Mouse (Mus musculus): ENCODE measurements at regions not wholly inside any gene's neighbourhood (a gene's known extent, or its start where the extent isn't known, plus 50 kb on each side); places are given as distances from the start of the nearest gene placed in this dataset.
"Not testable (repeated sequence)": the region's sequence is repeated elsewhere in the genome, so short reads cannot be mapped to it uniquely, and the experiment has no call there.

DNA sequence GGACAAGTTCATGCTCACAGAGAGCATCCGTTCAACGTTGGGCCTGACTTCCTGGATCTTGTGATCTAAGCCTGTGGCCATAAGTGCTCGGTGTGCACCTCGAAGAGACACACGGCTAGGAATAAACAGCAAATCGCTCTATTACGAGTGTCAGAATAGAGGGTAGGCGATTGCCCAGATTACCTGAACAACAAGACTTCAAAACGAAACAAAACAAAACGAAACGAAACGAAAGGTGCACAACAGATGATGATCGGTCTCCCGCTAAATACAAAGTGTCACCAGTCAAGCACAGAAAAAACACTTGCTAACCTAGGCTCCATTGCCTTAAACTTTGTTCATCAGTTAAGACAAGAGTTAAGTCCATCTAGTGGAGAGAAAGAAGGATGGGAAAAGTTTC, 67.4 kb downstream of the Pdia4 start:
- not testable (repeated sequence) for H3K4me3 ChIP-seq (ENCODE audit: extremely low read depth, insufficient read depth, insufficient read length); H3K27ac ChIP-seq (ENCODE audit: insufficient read depth, low read length); DNase-seq (ENCODE audit: low read depth in 1 of 2, low spot score in 2 of 2); H3K36me3 ChIP-seq (ENCODE audit: control insufficient read depth, insufficient read depth, low read length); H3K4me1 ChIP-seq (ENCODE audit: control insufficient read depth, insufficient read depth, insufficient read length); H3K27me3 ChIP-seq (ENCODE audit: control insufficient read depth, insufficient read depth, low read length)
- 94% methylated on average over 9 of the region's 14 CpGs for WGBS

DNA sequence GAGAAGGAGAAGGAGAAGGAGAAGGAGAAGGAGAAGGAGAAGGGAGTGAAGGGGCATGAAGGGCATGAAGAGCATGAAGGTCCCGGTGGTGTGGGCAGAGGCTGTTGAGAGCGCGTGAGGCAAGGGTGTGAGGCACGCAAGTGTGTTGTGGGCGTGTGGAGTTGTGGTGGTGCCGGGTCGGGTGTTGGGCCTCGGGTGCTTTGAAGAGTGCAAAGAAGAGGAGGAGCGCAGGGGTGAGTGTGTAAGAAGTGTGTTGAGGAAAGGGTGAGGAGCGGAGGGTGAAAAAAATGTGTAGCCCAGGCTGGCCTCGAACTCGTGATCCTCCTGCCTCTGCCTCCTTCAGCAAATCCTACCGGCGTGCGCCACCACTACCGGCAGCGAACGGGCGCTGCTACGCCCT, 69.4 kb downstream of the Pdia4 start:
- DNase-seq (ENCODE audit: low read depth in 1 of 2, low spot score in 2 of 2); H3K27ac ChIP-seq (ENCODE audit: insufficient read depth, low read length); H3K36me3 ChIP-seq (ENCODE audit: control insufficient read depth, insufficient read depth, low read length); H3K4me1 ChIP-seq (ENCODE audit: control insufficient read depth, insufficient read depth, insufficient read length); H3K4me3 ChIP-seq (ENCODE audit: extremely low read depth, insufficient read depth, insufficient read length); H3K27me3 ChIP-seq (ENCODE audit: control insufficient read depth, insufficient read depth, low read length): not testable (repeated sequence)
- WGBS: no CpG with 5 or more reads among the region's 20 CpGs

DNA sequence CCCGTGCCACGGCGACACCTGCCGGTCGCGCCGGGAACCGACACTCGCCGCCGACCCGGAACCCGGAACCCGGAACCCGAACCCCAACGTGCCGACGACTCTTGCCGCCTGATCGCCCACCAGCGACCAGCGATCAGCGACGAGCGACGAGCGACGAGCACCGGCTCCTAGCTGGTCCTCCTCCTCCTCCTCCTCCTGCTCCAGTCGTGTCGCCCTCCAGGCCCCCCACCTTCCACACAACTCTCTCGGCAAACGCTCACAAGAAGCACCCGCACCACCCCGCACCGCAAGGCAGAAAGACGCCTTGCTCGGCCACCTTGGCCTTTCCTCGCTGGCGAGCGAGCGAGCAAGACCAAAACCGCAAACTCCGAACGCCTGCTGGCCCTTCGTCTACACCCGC, 73.0 kb downstream of the Pdia4 start:
- not testable (repeated sequence) for DNase-seq (ENCODE audit: low read depth in 1 of 2, low spot score in 2 of 2); H3K4me1 ChIP-seq (ENCODE audit: control insufficient read depth, insufficient read depth, insufficient read length); H3K27me3 ChIP-seq (ENCODE audit: control insufficient read depth, insufficient read depth, low read length); H3K36me3 ChIP-seq (ENCODE audit: control insufficient read depth, insufficient read depth, low read length)
- peak overlapping the region; percentile 62 for H3K4me3 ChIP-seq (ENCODE audit: extremely low read depth, insufficient read depth, insufficient read length)
- H3K27ac ChIP-seq (ENCODE audit: insufficient read depth, low read length): peak overlapping the region; percentile 67
- 6% methylated on average over 18 of the region's 47 CpGs for WGBS

DNA sequence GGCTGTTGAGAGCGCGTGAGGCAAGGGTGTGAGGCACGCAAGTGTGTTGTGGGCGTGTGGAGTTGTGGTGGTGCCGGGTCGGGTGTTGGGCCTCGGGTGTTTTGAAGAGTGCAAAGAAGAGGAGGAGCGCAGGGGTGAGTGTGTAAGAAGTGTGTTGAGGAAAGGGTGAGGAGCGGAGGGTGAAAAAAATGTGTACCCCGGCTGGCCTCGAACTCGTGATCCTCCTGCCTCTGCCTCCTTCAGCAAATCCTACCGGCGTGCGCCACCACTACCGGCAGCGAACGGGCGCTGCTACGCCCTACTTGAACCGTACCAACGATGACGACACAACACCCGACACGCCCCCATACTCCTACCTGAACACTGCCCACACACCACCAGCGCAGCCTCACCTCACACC, 73.5 kb downstream of the Pdia4 start:
- H3K27ac ChIP-seq (ENCODE audit: insufficient read depth, low read length); H3K27me3 ChIP-seq (ENCODE audit: control insufficient read depth, insufficient read depth, low read length); H3K4me1 ChIP-seq (ENCODE audit: control insufficient read depth, insufficient read depth, insufficient read length); H3K36me3 ChIP-seq (ENCODE audit: control insufficient read depth, insufficient read depth, low read length); H3K4me3 ChIP-seq (ENCODE audit: extremely low read depth, insufficient read depth, insufficient read length): not testable (repeated sequence)
- 7% methylated on average over 14 of the region's 26 CpGs for WGBS
- DNase-seq (ENCODE audit: low read depth in 1 of 2, low spot score in 2 of 2): peak in 1 of 2 experiments; percentile 56

DNA sequence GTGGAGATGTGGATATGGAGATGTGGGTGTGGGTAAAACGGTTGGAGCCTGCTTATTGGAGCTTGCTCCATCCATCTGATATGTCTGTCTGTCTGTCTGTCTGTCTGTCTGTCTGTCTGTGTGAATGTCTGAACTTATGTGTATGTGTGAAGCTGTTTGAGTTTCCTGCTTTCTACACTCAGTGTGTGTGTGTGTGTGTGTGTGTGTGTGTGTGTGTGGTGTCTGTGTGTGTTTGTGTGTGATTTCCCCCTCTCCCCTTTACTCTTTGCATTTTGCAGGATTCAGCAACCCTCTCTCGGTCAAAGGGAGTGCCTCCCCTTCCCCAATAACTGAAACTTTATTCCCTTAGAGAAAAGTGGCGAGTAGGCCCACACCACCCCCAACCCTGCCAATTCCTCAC, 75.3 kb downstream of the Pdia4 start:
- not testable (repeated sequence) for H3K36me3 ChIP-seq (ENCODE audit: control insufficient read depth, insufficient read depth, low read length); DNase-seq (ENCODE audit: low read depth in 1 of 2, low spot score in 2 of 2); H3K4me1 ChIP-seq (ENCODE audit: control insufficient read depth, insufficient read depth, insufficient read length); H3K4me3 ChIP-seq (ENCODE audit: extremely low read depth, insufficient read depth, insufficient read length); H3K27me3 ChIP-seq (ENCODE audit: control insufficient read depth, insufficient read depth, low read length); H3K27ac ChIP-seq (ENCODE audit: insufficient read depth, low read length)
- WGBS: 67% methylated on average over 1 of the region's 3 CpGs

Data from spleen, adult 2 months (tissue).